Mouse (Mus musculus) forebrain, embryonic 15.5 days (tissue): Measurements from ENCODE around the gene Grip1. TPM values are rescaled to one million over a fixed set of nuclear protein-coding genes. Genes with fewer than 3 reads are reported as not detected.

Source experiments
- ATAC-seq: fragments of 200-750 bp; cut with Nextera tagmentation; replicated peaks from 2 replicates; pipeline ENCODE4 v1.8.0; 2017; ENCODE audit warnings: mild to moderate bottlenecking, moderate TSS enrichment, moderate library complexity
- H3K27ac ChIP-seq: fragments of 300-500 bp; sonication (generic); replicated peaks from 2 replicates; pipeline ENCODE4 v1.5.1; 2015; ENCODE audit warnings: mild to moderate bottlenecking, inconsistent platforms
- H3K27me3 ChIP-seq: fragments of 300-500 bp; sonication (generic); 2 replicates; pipeline ENCODE4 v1.6.1; 2015; ENCODE audit warnings: inconsistent platforms
- H3K36me3 ChIP-seq: fragments of 300-500 bp; sonication (generic); 2 replicates; pipeline ENCODE4 v1.6.1; 2015; ENCODE audit warnings: mild to moderate bottlenecking, inconsistent platforms
- H3K4me1 ChIP-seq: fragments of 300-500 bp; sonication (generic); 2 replicates; pipeline ENCODE4 v1.6.1; 2015; ENCODE audit warnings: inconsistent platforms
- H3K4me2 ChIP-seq: fragments of 300-500 bp; sonication (generic); replicated peaks from 2 replicates; pipeline ENCODE4 v1.6.1; 2015; ENCODE audit warnings: mild to moderate bottlenecking, inconsistent platforms
- H3K4me3 ChIP-seq: fragments of 300-500 bp; sonication (generic); 2 replicates; pipeline ENCODE4 v1.5.1; 2015; ENCODE audit warnings: mild to moderate bottlenecking, inconsistent platforms
- H3K9ac ChIP-seq: fragments of 300-500 bp; sonication (generic); replicated peaks from 2 replicates; pipeline ENCODE4 v1.6.1; 2015; ENCODE audit warnings: mild to moderate bottlenecking, inconsistent platforms
- H3K9me3 ChIP-seq: fragments of 300-500 bp; sonication (generic); 2 replicates; pipeline ENCODE4 v1.6.1; 2016; ENCODE audit warnings: inconsistent platforms
- WGBS: fragments of 180-500 bp; shearing (Covaris S2); methylation state at CpG from one replicate; pipeline ENCODE4 v1.1.7; 2015; ENCODE audit warnings: mixed read lengths; 5-methylcytosine and 5-hydroxymethylcytosine counted together
- polyA plus RNA-seq: library from polyadenylated mRNA; unstranded; fragments of >200 nt; fragmentation: Nextera tagmentation; extraction: Ambion mirVana; gene quantifications from 2 replicates; pipeline ENCODE4 v1.2.1, GENCODE M21; 2015

The Grip1 gene
- polyA plus RNA-seq, 1 experiment from 2014 or later = 19.2 TPM

- peaks cover 4% of the 10 kb centered on the region; the same call in 1 of the 2 replicates for H3K9me3 ChIP-seq
- ATAC-seq = no peak
- no peak overlapping the region for H3K27ac ChIP-seq
- H3K36me3 ChIP-seq = peaks cover 10% of the 10 kb centered on the region
- H3K4me3 ChIP-seq = no peak overlapping the region
- 86% methylated on average over 11 of the region's 11 CpGs for WGBS
- H3K4me1 ChIP-seq = no peaks in the 10 kb centered on the region
- H3K27me3 ChIP-seq = no peaks in the 10 kb centered on the region
- no peak overlapping the region for H3K9ac ChIP-seq
- H3K4me2 ChIP-seq = no peak overlapping the region
These were observed 415.5 kb downstream of the Grip1 start for GRCm38 (mm10) chr10:119868995-119869579.

GRCm38 (mm10) chr10:119876721-119877120, 423.1 kb downstream of the Grip1 start:
- H3K36me3 ChIP-seq = no peaks in the 10 kb centered on the region
- 92% methylated on average over 6 of the region's 6 CpGs for WGBS
- H3K4me1 ChIP-seq = peaks cover 28% of the 10 kb centered on the region
- H3K4me2 ChIP-seq = no peak overlapping the region
- H3K9ac ChIP-seq = no peak overlapping the region
- no peak overlapping the region for H3K27ac ChIP-seq
- no peak for ATAC-seq
- H3K9me3 ChIP-seq = no peaks in the 10 kb centered on the region
- H3K4me3 ChIP-seq = no peak overlapping the region
- no peaks in the 10 kb centered on the region for H3K27me3 ChIP-seq

GRCm38 (mm10) chr10:119878331-119878730, 424.7 kb downstream of the Grip1 start:
- Histone ChIP-seq H3K4me3 (peak overlapping the region; percentile 12), H3K27me3 (no peaks in the 10 kb centered on the region), H3K4me2 (peak overlapping the region; percentile 34), H3K27ac (peak overlapping the region; percentile 75), H3K9ac (no peak overlapping the region), H3K36me3 (no peaks in the 10 kb centered on the region), H3K9me3 (no peaks in the 10 kb centered on the region), H3K4me1 (peaks cover 28% of the 10 kb centered on the region)
- peak; percentile 93 for ATAC-seq
- 12% methylated on average over 12 of the region's 12 CpGs for WGBS

GRCm38 (mm10) chr10:119884591-119884990, 431.0 kb downstream of the Grip1 start:
- no peaks in the 10 kb centered on the region for H3K36me3 ChIP-seq
- no peak overlapping the region for H3K4me3 ChIP-seq
- no peaks in the 10 kb centered on the region for H3K27me3 ChIP-seq
- peak; percentile 51; the same call in 1 of the 2 replicates for ATAC-seq
- H3K9me3 ChIP-seq = no peaks in the 10 kb centered on the region
- no peak overlapping the region for H3K9ac ChIP-seq
- peaks cover 24% of the 10 kb centered on the region for H3K4me1 ChIP-seq
- peak overlapping the region; percentile 46 for H3K27ac ChIP-seq
- 13% methylated on average over 9 of the region's 9 CpGs for WGBS
- peak overlapping the region; percentile 20; the same call in 1 of the 2 replicates for H3K4me2 ChIP-seq

GRCm38 (mm10) chr10:119885563-119885962, 431.9 kb downstream of the Grip1 start:
- Histone ChIP-seq H3K9ac (no peak overlapping the region), H3K36me3 (no peaks in the 10 kb centered on the region), H3K4me1 (peaks cover 14% of the 10 kb centered on the region), H3K4me3 (no peak overlapping the region), H3K9me3 (no peaks in the 10 kb centered on the region), H3K4me2 (no peak overlapping the region), H3K27ac (no peak overlapping the region), H3K27me3 (no peaks in the 10 kb centered on the region)
- WGBS = 77% methylated on average over 6 of the region's 6 CpGs
- ATAC-seq = 0 out of 2 replicates have a peak, but pooled peaks have one; percentile 53

GRCm38 (mm10) chr10:119886681-119887080, 433.1 kb downstream of the Grip1 start:
- ATAC-seq = no peak
- no peak overlapping the region for H3K4me2 ChIP-seq
- H3K9me3 ChIP-seq = no peaks in the 10 kb centered on the region
- H3K36me3 ChIP-seq = no peaks in the 10 kb centered on the region
- peaks cover 11% of the 10 kb centered on the region for H3K4me1 ChIP-seq
- 79% methylated on average over 1 of the region's 1 CpGs for WGBS
- H3K4me3 ChIP-seq = no peak overlapping the region
- no peak overlapping the region for H3K9ac ChIP-seq
- H3K27me3 ChIP-seq = no peaks in the 10 kb centered on the region
- no peak overlapping the region for H3K27ac ChIP-seq

GRCm38 (mm10) chr10:119902754-119903153, 449.1 kb downstream of the Grip1 start:
- Histone ChIP-seq H3K36me3 (no peaks in the 10 kb centered on the region), H3K4me1 (peaks cover 3% of the 10 kb centered on the region; the same call in 1 of the 2 replicates), H3K9ac (no peak overlapping the region), H3K4me3 (no peak overlapping the region), H3K9me3 (no peaks in the 10 kb centered on the region), H3K27ac (no peak overlapping the region), H3K4me2 (no peak overlapping the region), H3K27me3 (no peaks in the 10 kb centered on the region)
- WGBS = 43% methylated on average over 4 of the region's 4 CpGs
- ATAC-seq = no peak

- no peak for ATAC-seq
- H3K4me1 ChIP-seq = peaks cover 3% of the 10 kb centered on the region; the same call in 1 of the 2 replicates
- H3K9me3 ChIP-seq = no peaks in the 10 kb centered on the region
- H3K27me3 ChIP-seq = no peaks in the 10 kb centered on the region
- no peak overlapping the region for H3K4me3 ChIP-seq
- H3K36me3 ChIP-seq = no peaks in the 10 kb centered on the region
- WGBS = 60% methylated on average over 7 of the region's 7 CpGs
- no peak overlapping the region for H3K27ac ChIP-seq
- no peak overlapping the region for H3K4me2 ChIP-seq
- no peak overlapping the region for H3K9ac ChIP-seq
These were observed 453.2 kb downstream of the Grip1 start for GRCm38 (mm10) chr10:119906869-119907268.

- WGBS = 83% methylated on average over 9 of the region's 9 CpGs
- Histone ChIP-seq H3K4me2 (no peak overlapping the region), H3K36me3 (no peaks in the 10 kb centered on the region), H3K4me3 (no peak overlapping the region), H3K4me1 (no peaks in the 10 kb centered on the region), H3K27ac (no peak overlapping the region), H3K27me3 (no peaks in the 10 kb centered on the region), H3K9ac (no peak overlapping the region), H3K9me3 (no peaks in the 10 kb centered on the region)
- no peak for ATAC-seq
These were observed 464.4 kb downstream of the Grip1 start for GRCm38 (mm10) chr10:119917995-119918394.

- Histone ChIP-seq H3K9ac (no peak overlapping the region), H3K9me3 (no peaks in the 10 kb centered on the region), H3K4me3 (no peak overlapping the region), H3K27me3 (no peaks in the 10 kb centered on the region), H3K27ac (no peak overlapping the region), H3K36me3 (no peaks in the 10 kb centered on the region), H3K4me1 (peaks cover 9% of the 10 kb centered on the region), H3K4me2 (no peak overlapping the region)
- ATAC-seq = no peak
- 88% methylated on average over 5 of the region's 5 CpGs for WGBS
These were observed 474.3 kb downstream of the Grip1 start for GRCm38 (mm10) chr10:119927963-119928362.

GRCm38 (mm10) chr10:119928921-119929320, 475.3 kb downstream of the Grip1 start:
- Histone ChIP-seq H3K36me3 (no peaks in the 10 kb centered on the region), H3K9ac (no peak overlapping the region), H3K4me2 (no peak overlapping the region), H3K27ac (no peak overlapping the region), H3K9me3 (no peaks in the 10 kb centered on the region), H3K4me3 (no peak overlapping the region), H3K27me3 (no peaks in the 10 kb centered on the region), H3K4me1 (peaks cover 9% of the 10 kb centered on the region)
- WGBS = 92% methylated on average over 2 of the region's 2 CpGs
- no peak for ATAC-seq

GRCm38 (mm10) chr10:119932794-119933193, 479.2 kb downstream of the Grip1 start:
- Histone ChIP-seq H3K36me3 (no peaks in the 10 kb centered on the region), H3K9ac (no peak overlapping the region), H3K9me3 (no peaks in the 10 kb centered on the region), H3K4me1 (no peaks in the 10 kb centered on the region; the same call in 1 of the 2 replicates), H3K4me3 (no peak overlapping the region), H3K4me2 (no peak overlapping the region), H3K27ac (no peak overlapping the region), H3K27me3 (no peaks in the 10 kb centered on the region)
- no peak for ATAC-seq
- 68% methylated on average over 4 of the region's 4 CpGs for WGBS

GRCm38 (mm10) chr10:119933362-119933761, 479.7 kb downstream of the Grip1 start:
- H3K4me2 ChIP-seq = no peak overlapping the region
- H3K9ac ChIP-seq = no peak overlapping the region
- WGBS = 96% methylated on average over 5 of the region's 5 CpGs
- H3K27me3 ChIP-seq = no peaks in the 10 kb centered on the region
- no peaks in the 10 kb centered on the region; the same call in 1 of the 2 replicates for H3K4me1 ChIP-seq
- no peak overlapping the region for H3K4me3 ChIP-seq
- H3K27ac ChIP-seq = no peak overlapping the region
- ATAC-seq = no peak
- no peaks in the 10 kb centered on the region for H3K9me3 ChIP-seq
- no peaks in the 10 kb centered on the region for H3K36me3 ChIP-seq
